Mouse (Mus musculus) layer of hippocampus, adult 18-20 months (tissue): ENCODE data around the gene Camk2b. TPM values are rescaled to one million over a fixed set of nuclear protein-coding genes. Genes with fewer than 3 reads are reported as not detected.
A peak's percentile ranks its signal among the peaks of the same experiment; 100 is the strongest.

Experiments used
- DNase-seq, 2 experiments: peaks; one replicate each; pipeline ENCODE4 v3.0.0; 2022; ENCODE audit warnings: low spot score in 2 of 2
- total RNA-seq, 2 experiments: library from RNA; stranded (reverse); gene quantifications; 2 replicates each; pipeline ENCODE4 v1.2.3; 2021

The Camk2b gene
- total RNA-seq, 2 experiments from 2014 or later, result 1,052 to 1,163 TPM

GRCm38 (mm10) chr11:5990910-5991309 is 75.3 kb downstream of the Camk2b start:
- DNase-seq, result no peak

- DNase-seq, result no peak
Observed at GRCm38 (mm10) chr11:5989954-5990593, 76.1 kb downstream of the Camk2b start.

- DNase-seq, result no peak
Observed at GRCm38 (mm10) chr11:5988126-5988525, 78.0 kb downstream of the Camk2b start.

- DNase-seq, result no peak
Observed at GRCm38 (mm10) chr11:5983629-5984028, 82.5 kb downstream of the Camk2b start.

GRCm38 (mm10) chr11:5981323-5981722 is 84.8 kb downstream of the Camk2b start:
- no peak for DNase-seq

- no peak for DNase-seq
Observed at GRCm38 (mm10) chr11:5980561-5980960, 85.6 kb downstream of the Camk2b start.

- DNase-seq, result no peak
Observed at GRCm38 (mm10) chr11:5980108-5980507, 86.1 kb downstream of the Camk2b start.

GRCm38 (mm10) chr11:5979088-5979487 is 87.1 kb downstream of the Camk2b start:
- no peak for DNase-seq

GRCm38 (mm10) chr11:5976106-5976505 is 90.1 kb downstream of the Camk2b start:
- no peak for DNase-seq

GRCm38 (mm10) chr11:5975068-5975467 is 91.1 kb downstream of the Camk2b start:
- DNase-seq, result no peak

- DNase-seq, result no peak
Observed at GRCm38 (mm10) chr11:5974053-5974452, 92.1 kb downstream of the Camk2b start.

- no peak for DNase-seq
Observed at GRCm38 (mm10) chr11:5973151-5973550, 93.0 kb downstream of the Camk2b start.

GRCm38 (mm10) chr11:5971202-5971601 is 95.0 kb downstream of the Camk2b start:
- no peak for DNase-seq

GRCm38 (mm10) chr11:5968223-5968622 is 97.9 kb downstream of the Camk2b start:
- no peak for DNase-seq

GRCm38 (mm10) chr11:5966751-5967150 is 99.4 kb downstream of the Camk2b start:
- no peak for DNase-seq

- DNase-seq, result peak in 1 of 2 experiments; percentile 49
Observed at GRCm38 (mm10) chr11:5965865-5966264, 100.3 kb downstream of the Camk2b start.

GRCm38 (mm10) chr11:5960051-5960450 is 106.1 kb downstream of the Camk2b start:
- DNase-seq, result no peak

- peak; percentile 94 for DNase-seq
Observed at GRCm38 (mm10) chr11:5955546-5956276, 110.5 kb downstream of the Camk2b start, which contains the start of gene Ykt6. Ykt6 (plus strand) TSS chr11:5955693.

- peak in 1 of 2 experiments; percentile 53 for DNase-seq
Observed at GRCm38 (mm10) chr11:5954965-5955504, 111.1 kb downstream of the Camk2b start.

GRCm38 (mm10) chr11:5954435-5954834 is 111.7 kb downstream of the Camk2b start:
- no peak for DNase-seq

- no peak for DNase-seq
Observed at GRCm38 (mm10) chr11:5953130-5953765, 112.9 kb downstream of the Camk2b start.

- DNase-seq, result no peak
Observed at GRCm38 (mm10) chr11:5952501-5952900, 113.7 kb downstream of the Camk2b start.
